10 mouse cellular contexts compared by ENCODE assay signal in genomic region chr2:34963371-34963956, GRCm38 (mm10). TPM values are rescaled to one million over a fixed set of nuclear protein-coding genes. Genes with fewer than 3 reads are reported as not detected.
DNase-seq lines count a peak whose midpoint lies in the region; ATAC-seq and TF ChIP-seq lines count a peak whose summit lies in the region.
"Had no signal": no experiment of that assay in that cellular context is flagged by ENCODE, and none has a peak within 500 bp of the region (broad histone marks: within the 10 kb centered on the region; RNA-seq: fewer than 3 reads in every experiment).

No protein-coding gene starts in this region.

- H3K36me3 ChIP-seq in ES-Bruce4 (ENCODE audit: control insufficient read depth, insufficient read depth, low read length, poor library complexity, severe bottlenecking): no peaks in the 10 kb centered on the region
- no peaks in the 10 kb centered on the region for H3K36me3 ChIP-seq in midbrain, embryonic 13.5 days
- H3K36me3 ChIP-seq: liver, embryonic 15.5 days had no signal

- no peaks in the 10 kb centered on the region for H3K9me3 ChIP-seq in ES-Bruce4 (replicated peaks; ENCODE audit: control insufficient read depth, insufficient read depth, low read length, poor library complexity, severe bottlenecking)
- no peaks in the 10 kb centered on the region for H3K9me3 ChIP-seq in midbrain, embryonic 13.5 days
- H3K9me3 ChIP-seq: liver, embryonic 15.5 days had no signal

- TF ChIP-seq CTCF in ES-Bruce4 (IDR thresholded peaks at IDR 0.05; ENCODE audit: low read depth, low read length): no peak

- peaks cover 5% of the 10 kb centered on the region for H3K4me1 ChIP-seq in ES-Bruce4 (ENCODE audit: control insufficient read depth, insufficient read depth, low read length)
- 0 out of 2 replicates have a peak, but pooled peaks cover 4% of the 10 kb centered on the region for H3K4me1 ChIP-seq in midbrain, embryonic 13.5 days (replicated peaks)

- H3K27me3 ChIP-seq in ES-Bruce4 (ENCODE audit: control insufficient read depth, insufficient read depth, low read length, poor library complexity, severe bottlenecking): no peaks in the 10 kb centered on the region
- H3K27me3 ChIP-seq in midbrain, embryonic 13.5 days: no peaks in the 10 kb centered on the region

- no peak overlapping the region for H3K4me2 ChIP-seq in midbrain, embryonic 13.5 days (replicated peaks)
- H3K4me2 ChIP-seq: liver, embryonic 15.5 days had no signal

- H3K9ac ChIP-seq in ES-Bruce4 (ENCODE audit: low read depth, poor library complexity, severe bottlenecking): peak overlapping the region; percentile 12
- H3K9ac ChIP-seq in midbrain, embryonic 13.5 days (replicated peaks): no peak overlapping the region
- H3K9ac ChIP-seq: liver, embryonic 15.5 days had no signal

- peak; percentile 96 for DNase-seq in A20 (ENCODE audit: low read depth, low spot score)
- peak; percentile 55 for DNase-seq in kidney, adult 9 months
- peak; percentile 92 to 93 for DNase-seq in natural killer cell, adult 2 months (ENCODE audit: low spot score in 2 of 2)
- DNase-seq in right cerebral cortex, adult 18-20 months: no peak
- no peak for DNase-seq in adrenal gland, postnatal 4 days (ENCODE audit: low spot score in 2 of 2)
- no peak for DNase-seq in frontal cortex, postnatal 36 days (ENCODE audit: low spot score in 2 of 2)
- DNase-seq: right cerebral cortex, postnatal 14 days had no signal

- H3K4me3 ChIP-seq in ES-Bruce4 (ENCODE audit: low read depth, low read length): peak overlapping the region; percentile 60
- H3K4me3 ChIP-seq in midbrain, embryonic 13.5 days (replicated peaks): no peak overlapping the region
- H3K4me3 ChIP-seq: liver, embryonic 15.5 days had no signal

- H3K27ac ChIP-seq in ES-Bruce4 (ENCODE audit: insufficient read depth, low read length): no peak overlapping the region
- no peak overlapping the region for H3K27ac ChIP-seq in midbrain, embryonic 13.5 days
- H3K27ac ChIP-seq: liver, embryonic 15.5 days had no signal

- WGBS in midbrain, embryonic 13.5 days: 84% methylated on average over 13 of the region's 13 CpGs

- ATAC-seq in midbrain, embryonic 13.5 days: no peak

- TF ChIP-seq POLR2A in ES-Bruce4 (IDR thresholded peaks at IDR 0.05; ENCODE audit: insufficient read depth, low read length): no peak

- no peak for TF ChIP-seq EP300 in ES-Bruce4 (IDR thresholded peaks at IDR 0.05; ENCODE audit: insufficient read depth, low read depth, low read length)

RNA-seq across cellular contexts. Expression of gene Traf1, which starts 1.9 kb away (rescaled TPM):
- 1.2 and 5.1 TPM in 2 replicates for polyA plus RNA-seq in ES-Bruce4 (2011; ENCODE audit: insufficient read depth, insufficient read length, low read depth, missing spikeins)
- polyA plus RNA-seq in midbrain, embryonic 13.5 days (2015; fragmentation: Nextera tagmentation; extraction: Ambion mirVana): 0.59 and 0.79 TPM in 2 replicates
- total RNA-seq in adrenal gland, postnatal 4 days (2021): 1 to 10 TPM; 2.1 to 3.4 TPM

RNA-seq across cellular contexts. Expression of gene Phf19, which starts 49.6 kb away (rescaled TPM):
- polyA plus RNA-seq in ES-Bruce4 (2011; ENCODE audit: insufficient read depth, insufficient read length, low read depth, missing spikeins): 10.3 and 11.8 TPM in 2 replicates
- 1.2 and 2.2 TPM in 2 replicates for polyA plus RNA-seq in midbrain, embryonic 13.5 days (2015; fragmentation: Nextera tagmentation; extraction: Ambion mirVana)
- total RNA-seq in adrenal gland, postnatal 4 days (2021): 10 to 100 TPM in 1 of 2 experiments, 1 to 10 TPM in 1; 8.3 to 10.4 TPM

Comparison
In these comparisons a context has a peak if more than half of its experiments do, and no peak if none do; other contexts are left out.
1. DNase-seq: peak in A20 (single experiment), kidney, adult 9 months (single experiment) and natural killer cell, adult 2 months (2 of 2); none in right cerebral cortex, adult 18-20 months (single experiment), adrenal gland, postnatal 4 days (0 of 2) and frontal cortex, postnatal 36 days (0 of 2).